Comparison of ENCODE assay signal across 10 mouse cellular contexts in genomic region chr6:33094671-33095233, GRCm38 (mm10). TPM values are rescaled to one million over a fixed set of nuclear protein-coding genes. Genes with fewer than 3 reads are reported as not detected.
A peak's percentile ranks its signal among the peaks of the same experiment; 100 is the strongest.
DNase-seq lines count a peak whose midpoint lies in the region; ATAC-seq lines count a peak whose summit lies in the region.
"Had no signal": no experiment of that assay in that cellular context is flagged by ENCODE, and none has a peak within 500 bp of the region (broad histone marks: within the 10 kb centered on the region; RNA-seq: fewer than 3 reads in every experiment).

No protein-coding gene starts in this region.

- peak overlapping the region; percentile 33 for H3K4me2 ChIP-seq in hindbrain, embryonic 13.5 days
- H3K4me2 ChIP-seq in neural tube, embryonic 14.5 days (ENCODE audit: low read depth, low read length): no peak overlapping the region; the same call in 1 of the 2 replicates
- H3K4me2 ChIP-seq: embryonic facial prominence, embryonic 12.5 days; liver, embryonic 15.5 days had no signal

- no peaks in the 10 kb centered on the region for H3K27me3 ChIP-seq in hindbrain, embryonic 13.5 days
- no peaks in the 10 kb centered on the region for H3K27me3 ChIP-seq in neural tube, embryonic 14.5 days (ENCODE audit: control insufficient read depth, insufficient read depth, low read length)
- H3K27me3 ChIP-seq: embryonic facial prominence, embryonic 12.5 days; liver, embryonic 15.5 days had no signal

- no peaks in the 10 kb centered on the region for H3K36me3 ChIP-seq in hindbrain, embryonic 13.5 days
- no peaks in the 10 kb centered on the region for H3K36me3 ChIP-seq in neural tube, embryonic 14.5 days (ENCODE audit: control insufficient read depth, insufficient read depth, low read length)
- H3K36me3 ChIP-seq: embryonic facial prominence, embryonic 12.5 days; liver, embryonic 15.5 days had no signal

- ATAC-seq in hindbrain, embryonic 13.5 days (ENCODE audit: low FRiP score): peak; percentile 75
- ATAC-seq in neural tube, embryonic 14.5 days (ENCODE audit: low read depth): peak; percentile 65; the same call in 1 of the 2 replicates

- no peak overlapping the region; the same call in 1 of the 2 replicates for H3K9ac ChIP-seq in hindbrain, embryonic 13.5 days
- no peak overlapping the region for H3K9ac ChIP-seq in neural tube, embryonic 14.5 days (replicated peaks; ENCODE audit: low read depth, low read length)
- H3K9ac ChIP-seq: embryonic facial prominence, embryonic 12.5 days; liver, embryonic 15.5 days had no signal

- no peak overlapping the region for H3K4me3 ChIP-seq in hindbrain, embryonic 13.5 days
- no peak overlapping the region for H3K4me3 ChIP-seq in neural tube, embryonic 14.5 days (ENCODE audit: low read depth, low read length)
- H3K4me3 ChIP-seq: embryonic facial prominence, embryonic 12.5 days; liver, embryonic 15.5 days had no signal

- intact Hi-C loops in left cerebral cortex, postnatal 4 days (cut with DNase I): no loop called here
- intact Hi-C loops in left cerebral cortex, postnatal 10 days (cut with DNase I): no loop called here

- WGBS in hindbrain, embryonic 13.5 days: 19% methylated on average over 8 of the region's 8 CpGs
- WGBS in neural tube, embryonic 14.5 days: 23% methylated on average over 8 of the region's 8 CpGs

- peaks cover 19% of the 10 kb centered on the region for H3K4me1 ChIP-seq in hindbrain, embryonic 13.5 days (replicated peaks)
- peaks cover 7% of the 10 kb centered on the region; the same call in 1 of the 2 replicates for H3K4me1 ChIP-seq in neural tube, embryonic 14.5 days (ENCODE audit: control insufficient read depth, insufficient read depth, low read length)
- H3K4me1 ChIP-seq: liver, embryonic 15.5 days had no signal

- peak overlapping the region; percentile 83 for H3K27ac ChIP-seq in hindbrain, embryonic 13.5 days
- H3K27ac ChIP-seq in neural tube, embryonic 14.5 days (ENCODE audit: low read depth, low read length): peak overlapping the region; percentile 50; the same call in 1 of the 2 replicates
- H3K27ac ChIP-seq: embryonic facial prominence, embryonic 12.5 days; liver, embryonic 15.5 days had no signal

- DNase-seq in left cerebral cortex, postnatal 4 days: peak; percentile 19
- DNase-seq in left cerebral cortex, postnatal 10 days (ENCODE audit: extremely low spot score in 1 of 2, low spot score in 2 of 2): no peak
- DNase-seq in embryo, embryonic 11 days: peak; percentile 25
- DNase-seq in lung, postnatal 25 days (ENCODE audit: low spot score): no peak
- DNase-seq in cerebellum, postnatal 14 days: no peak
- DNase-seq: kidney, adult 8-10 months had no signal

- H3K9me3 ChIP-seq in hindbrain, embryonic 13.5 days: no peaks in the 10 kb centered on the region
- no peaks in the 10 kb centered on the region for H3K9me3 ChIP-seq in neural tube, embryonic 14.5 days (ENCODE audit: control insufficient read depth, low read length)
- H3K9me3 ChIP-seq: embryonic facial prominence, embryonic 12.5 days; liver, embryonic 15.5 days had no signal

RNA-seq across cellular contexts. Expression of gene Chchd3, which starts 34.7 kb away (rescaled TPM):
- 10 to 100 TPM; 80.6 to 82.2 TPM for total RNA-seq in left cerebral cortex, postnatal 4 days (2021)
- 10 to 100 TPM; 88.4 to 89.6 TPM for total RNA-seq in left cerebral cortex, postnatal 10 days (2021)
- polyA plus RNA-seq in hindbrain, embryonic 13.5 days (2015; fragmentation: Nextera tagmentation; extraction: Ambion mirVana): 107 and 108 TPM in 2 replicates
- polyA plus RNA-seq in neural tube, embryonic 14.5 days (2014; fragmentation: Nextera tagmentation; extraction: Ambion mirVana): 121 and 124 TPM in 2 replicates

Comparison
In these comparisons a context has a peak if more than half of its experiments do, and no peak if none do; other contexts are left out.
1. DNase-seq: peak in left cerebral cortex, postnatal 4 days (single experiment) and embryo, embryonic 11 days (single experiment); none in left cerebral cortex, postnatal 10 days (0 of 2), lung, postnatal 25 days (single experiment) and cerebellum, postnatal 14 days (0 of 2).